12 mouse cellular contexts compared by ENCODE assay signal in genomic region chr17:56229943-56230342, GRCm38 (mm10). TPM values are rescaled to one million over a fixed set of nuclear protein-coding genes. Genes with fewer than 3 reads are reported as not detected.
A peak's percentile ranks its signal among the peaks of the same experiment; 100 is the strongest.
DNase-seq lines count a peak whose midpoint lies in the region.
"Had no signal": no experiment of that assay in that cellular context is flagged by ENCODE, and none has a peak within 500 bp of the region (broad histone marks: within the 10 kb centered on the region; RNA-seq: fewer than 3 reads in every experiment).

No protein-coding gene starts in this region.

- peak; percentile 84 for DNase-seq in left cerebral cortex, adult 11 months (ENCODE audit: low spot score)
- DNase-seq in left cerebral cortex, postnatal 4 days, result no peak
- DNase-seq in layer of hippocampus, postnatal 25 days (ENCODE audit: extremely low spot score in 1 of 2, low spot score in 1 of 2), result peak; percentile 55
- DNase-seq in right cerebral cortex, adult 18-20 months, result peak; percentile 88
- DNase-seq in gastrocnemius, postnatal 4 days (ENCODE audit: low spot score in 2 of 2), result no peak
- no peak for DNase-seq in gastrocnemius, postnatal 14 days
- DNase-seq in Muller cell, postnatal 12 days (ENCODE audit: inconsistent ontology term), result no peak
- no peak for DNase-seq in heart, postnatal 25 days (ENCODE audit: low spot score)
- DNase-seq: adrenal gland, adult 2 months; cerebellum, adult 9-10 months; gastrocnemius, postnatal 10 days; kidney, postnatal 25 days had no signal

- intact Hi-C loops in left cerebral cortex, postnatal 4 days (cut with DNase I), result no loop called here
- intact Hi-C loops in gastrocnemius, postnatal 14 days (cut with DNase I; ENCODE audit: low total_unique reads), result no loop called here
- intact Hi-C loops in heart, postnatal 25 days (cut with DNase I), result no loop called here

RNA-seq across cellular contexts. Expression of gene Dpp9, which starts 11.2 kb away (rescaled TPM):
- total RNA-seq in left cerebral cortex, postnatal 4 days (2021), result 10 to 100 TPM; 48.9 to 50.2 TPM
- total RNA-seq in layer of hippocampus, postnatal 25 days (2021), result 10 to 100 TPM; 64.7 to 67.3 TPM
- total RNA-seq in gastrocnemius, postnatal 4 days (2021), result 10 to 100 TPM; 30.0 to 30.5 TPM
- total RNA-seq in gastrocnemius, postnatal 14 days (2021), result 10 to 100 TPM; 20.8 to 22.0 TPM
- total RNA-seq in heart, postnatal 25 days (2021), result 10 to 100 TPM; 37.1 to 39.1 TPM

RNA-seq across cellular contexts. Expression of gene Fem1a, which starts 26.7 kb away (rescaled TPM):
- total RNA-seq in left cerebral cortex, postnatal 4 days (2021), result 10 to 100 TPM; 41.4 to 45.7 TPM
- total RNA-seq in layer of hippocampus, postnatal 25 days (2021), result 10 to 100 TPM; 36.1 to 37.0 TPM
- total RNA-seq in gastrocnemius, postnatal 4 days (2021), result 10 to 100 TPM; 98.3 to 99.9 TPM
- 100 to 1,000 TPM; 101 to 117 TPM for total RNA-seq in gastrocnemius, postnatal 14 days (2021)
- total RNA-seq in heart, postnatal 25 days (2021), result 100 to 1,000 TPM; 102 to 105 TPM

RNA-seq across cellular contexts. Expression of gene Mydgf, which starts 46.2 kb away (rescaled TPM):
- total RNA-seq in left cerebral cortex, postnatal 4 days (2021), result 10 to 100 TPM; 45.9 to 47.6 TPM
- 10 to 100 TPM; 39.4 to 41.4 TPM for total RNA-seq in layer of hippocampus, postnatal 25 days (2021)
- 10 to 100 TPM; 42.4 to 47.5 TPM for total RNA-seq in gastrocnemius, postnatal 4 days (2021)
- total RNA-seq in gastrocnemius, postnatal 14 days (2021), result 10 to 100 TPM; 23.4 to 26.4 TPM
- 10 to 100 TPM; 30.2 to 33.0 TPM for total RNA-seq in heart, postnatal 25 days (2021)

RNA-seq across cellular contexts. Expression of gene Ticam1, which starts 46.6 kb away (rescaled TPM):
- total RNA-seq in left cerebral cortex, postnatal 4 days (2021), result 1 to 10 TPM; 3.4 to 3.7 TPM
- 1 to 10 TPM; 5.5 to 6.0 TPM for total RNA-seq in layer of hippocampus, postnatal 25 days (2021)
- 1 to 10 TPM; 8.5 to 8.9 TPM for total RNA-seq in gastrocnemius, postnatal 4 days (2021)
- 1 to 10 TPM; 5.3 to 7.1 TPM for total RNA-seq in gastrocnemius, postnatal 14 days (2021)
- total RNA-seq in heart, postnatal 25 days (2021), result 1 to 10 TPM; 7.6 to 9.8 TPM

Comparison
In these comparisons a context has a peak if more than half of its experiments do, and no peak if none do; other contexts are left out.
1. DNase-seq: peak in left cerebral cortex, adult 11 months (single experiment), layer of hippocampus, postnatal 25 days (2 of 2) and right cerebral cortex, adult 18-20 months (single experiment); none in left cerebral cortex, postnatal 4 days (single experiment), gastrocnemius, postnatal 4 days (0 of 2), gastrocnemius, postnatal 14 days (single experiment), Muller cell, postnatal 12 days (single experiment) and heart, postnatal 25 days (single experiment).